Comparison of ENCODE assay signal across 8 mouse cellular contexts in genomic region chr7:143830399-143830798, GRCm38 (mm10). TPM values are rescaled to one million over a fixed set of nuclear protein-coding genes. Genes with fewer than 3 reads are reported as not detected.
DNase-seq lines count a peak whose midpoint lies in the region; ATAC-seq lines count a peak whose summit lies in the region.

No protein-coding gene starts in this region.

- no peaks in the 10 kb centered on the region; the same call in 1 of the 2 replicates for H3K36me3 ChIP-seq in kidney, embryonic 15.5 days
- H3K36me3 ChIP-seq in embryonic facial prominence, embryonic 10.5 days (replicated peaks) = peaks cover 28% of the 10 kb centered on the region
- H3K36me3 ChIP-seq in hindbrain, embryonic 15.5 days = no peaks in the 10 kb centered on the region
- H3K36me3 ChIP-seq in midbrain, embryonic 15.5 days (replicated peaks) = no peaks in the 10 kb centered on the region

- peak overlapping the region; percentile 69 for H3K9ac ChIP-seq in kidney, embryonic 15.5 days
- H3K9ac ChIP-seq in hindbrain, embryonic 15.5 days = peak overlapping the region; percentile 73
- H3K9ac ChIP-seq in midbrain, embryonic 15.5 days = peak overlapping the region; percentile 69

- no peak for DNase-seq in kidney, postnatal 14 days
- no peak for DNase-seq in embryonic facial prominence, embryonic 10.5 days (ENCODE audit: low spot score)
- DNase-seq in urinary bladder, postnatal 36 days (ENCODE audit: low spot score in 2 of 2) = no peak
- DNase-seq in thymus, postnatal 36 days = no peak
- DNase-seq in ovary, postnatal 10 days (ENCODE audit: low spot score) = no peak

- no peaks in the 10 kb centered on the region for H3K27me3 ChIP-seq in kidney, embryonic 15.5 days
- no peaks in the 10 kb centered on the region for H3K27me3 ChIP-seq in embryonic facial prominence, embryonic 10.5 days (replicated peaks; ENCODE audit: low read depth, poor library complexity, severe bottlenecking)
- H3K27me3 ChIP-seq in hindbrain, embryonic 15.5 days = no peaks in the 10 kb centered on the region
- no peaks in the 10 kb centered on the region for H3K27me3 ChIP-seq in midbrain, embryonic 15.5 days (replicated peaks)

- WGBS in kidney, embryonic 15.5 days = 7% methylated on average over 6 of the region's 6 CpGs
- 15% methylated on average over 6 of the region's 6 CpGs for WGBS in embryonic facial prominence, embryonic 10.5 days
- WGBS in hindbrain, embryonic 15.5 days = 6% methylated on average over 6 of the region's 6 CpGs
- WGBS in midbrain, embryonic 15.5 days = 8% methylated on average over 6 of the region's 6 CpGs

- H3K4me1 ChIP-seq in kidney, embryonic 15.5 days = peaks cover 27% of the 10 kb centered on the region
- peaks cover 34% of the 10 kb centered on the region for H3K4me1 ChIP-seq in embryonic facial prominence, embryonic 10.5 days
- peaks cover 56% of the 10 kb centered on the region for H3K4me1 ChIP-seq in hindbrain, embryonic 15.5 days (replicated peaks)
- H3K4me1 ChIP-seq in midbrain, embryonic 15.5 days = peaks cover 54% of the 10 kb centered on the region

- no peaks in the 10 kb centered on the region for H3K9me3 ChIP-seq in kidney, embryonic 15.5 days (replicated peaks)
- no peaks in the 10 kb centered on the region for H3K9me3 ChIP-seq in embryonic facial prominence, embryonic 10.5 days
- no peaks in the 10 kb centered on the region for H3K9me3 ChIP-seq in hindbrain, embryonic 15.5 days
- H3K9me3 ChIP-seq in midbrain, embryonic 15.5 days = no peaks in the 10 kb centered on the region

- H3K4me3 ChIP-seq in kidney, embryonic 15.5 days (replicated peaks) = peak overlapping the region; percentile 55
- peak overlapping the region; percentile 75 for H3K4me3 ChIP-seq in embryonic facial prominence, embryonic 10.5 days
- peak overlapping the region; percentile 61 for H3K4me3 ChIP-seq in hindbrain, embryonic 15.5 days
- H3K4me3 ChIP-seq in midbrain, embryonic 15.5 days = peak overlapping the region; percentile 56

- peak overlapping the region; percentile 93 for H3K27ac ChIP-seq in kidney, embryonic 15.5 days
- H3K27ac ChIP-seq in embryonic facial prominence, embryonic 10.5 days (replicated peaks) = peak overlapping the region; percentile 95
- H3K27ac ChIP-seq in hindbrain, embryonic 15.5 days (replicated peaks) = peak overlapping the region; percentile 96
- H3K27ac ChIP-seq in midbrain, embryonic 15.5 days = peak overlapping the region; percentile 82

- ATAC-seq in kidney, embryonic 15.5 days (replicated peaks; ENCODE audit: low FRiP score) = peak; percentile 24
- peak; percentile 9 for ATAC-seq in hindbrain, embryonic 15.5 days (ENCODE audit: low FRiP score, low read depth)
- ATAC-seq in midbrain, embryonic 15.5 days (replicated peaks) = peak; percentile 48

- peak overlapping the region; percentile 79 for H3K4me2 ChIP-seq in kidney, embryonic 15.5 days
- peak overlapping the region; percentile 82 for H3K4me2 ChIP-seq in hindbrain, embryonic 15.5 days
- peak overlapping the region; percentile 87 for H3K4me2 ChIP-seq in midbrain, embryonic 15.5 days

RNA-seq across cellular contexts. Expression of gene Dhcr7, which starts 7.5 kb away (rescaled TPM):
- polyA plus RNA-seq in kidney, embryonic 15.5 days (2015; fragmentation: Nextera tagmentation; extraction: Ambion mirVana) = 37.7 and 47.2 TPM in 2 replicates
- polyA plus RNA-seq in embryonic facial prominence, embryonic 10.5 days (2016; fragmentation: Nextera tagmentation; extraction: Ambion mirVana) = 68.3 and 79.2 TPM in 2 replicates
- polyA plus RNA-seq in hindbrain, embryonic 15.5 days (2015; fragmentation: Nextera tagmentation; extraction: Ambion mirVana) = 78.4 and 80.3 TPM in 2 replicates
- 71.6 and 73.6 TPM in 2 replicates for polyA plus RNA-seq in midbrain, embryonic 15.5 days (2015; fragmentation: Nextera tagmentation; extraction: Ambion mirVana)

RNA-seq across cellular contexts. Expression of gene Nadsyn1, which starts 7.8 kb away (rescaled TPM):
- polyA plus RNA-seq in kidney, embryonic 15.5 days (2015; fragmentation: Nextera tagmentation; extraction: Ambion mirVana) = 9.0 and 10.4 TPM in 2 replicates
- polyA plus RNA-seq in embryonic facial prominence, embryonic 10.5 days (2016; fragmentation: Nextera tagmentation; extraction: Ambion mirVana) = 7.7 and 10.0 TPM in 2 replicates
- 7.2 and 7.7 TPM in 2 replicates for polyA plus RNA-seq in hindbrain, embryonic 15.5 days (2015; fragmentation: Nextera tagmentation; extraction: Ambion mirVana)
- 6.2 and 7.1 TPM in 2 replicates for polyA plus RNA-seq in midbrain, embryonic 15.5 days (2015; fragmentation: Nextera tagmentation; extraction: Ambion mirVana)

RNA-seq across cellular contexts. Expression of gene Gm498, which starts 36.2 kb away (rescaled TPM):
- polyA plus RNA-seq in kidney, embryonic 15.5 days (2015; fragmentation: Nextera tagmentation; extraction: Ambion mirVana) = not detected in 2 replicates
- polyA plus RNA-seq in embryonic facial prominence, embryonic 10.5 days (2016; fragmentation: Nextera tagmentation; extraction: Ambion mirVana) = not detected in 2 replicates
- polyA plus RNA-seq in hindbrain, embryonic 15.5 days (2015; fragmentation: Nextera tagmentation; extraction: Ambion mirVana) = not detected in 2 replicates
- not detected in 2 replicates for polyA plus RNA-seq in midbrain, embryonic 15.5 days (2015; fragmentation: Nextera tagmentation; extraction: Ambion mirVana)

RNA-seq across cellular contexts. Expression of gene Mrgpre, which starts 46.1 kb away (rescaled TPM):
- polyA plus RNA-seq in kidney, embryonic 15.5 days (2015; fragmentation: Nextera tagmentation; extraction: Ambion mirVana) = 1.7 and 2.0 TPM in 2 replicates
- polyA plus RNA-seq in embryonic facial prominence, embryonic 10.5 days (2016; fragmentation: Nextera tagmentation; extraction: Ambion mirVana) = 1.8 TPM in 2 replicates
- 7.0 and 11.2 TPM in 2 replicates for polyA plus RNA-seq in hindbrain, embryonic 15.5 days (2015; fragmentation: Nextera tagmentation; extraction: Ambion mirVana)
- polyA plus RNA-seq in midbrain, embryonic 15.5 days (2015; fragmentation: Nextera tagmentation; extraction: Ambion mirVana) = 9.8 and 10.0 TPM in 2 replicates
